Mouse (Mus musculus) inflammation-experienced regulatory T-cells (primary cell): ENCODE measurements around the gene Mtln. TPM values are rescaled to one million over a fixed set of nuclear protein-coding genes. Genes with fewer than 3 reads are reported as not detected.

Experiments used
- polyA plus RNA-seq, 2 experiments: library from polyadenylated mRNA; unstranded; fragments of 100-300 nt; shearing (Covaris generic); gene quantifications; one replicate each; pipeline ENCODE4 v1.2.1; 2017

Gene Mtln
- 10 to 100 TPM; 22.7 to 32.2 TPM for polyA plus RNA-seq

DNA sequence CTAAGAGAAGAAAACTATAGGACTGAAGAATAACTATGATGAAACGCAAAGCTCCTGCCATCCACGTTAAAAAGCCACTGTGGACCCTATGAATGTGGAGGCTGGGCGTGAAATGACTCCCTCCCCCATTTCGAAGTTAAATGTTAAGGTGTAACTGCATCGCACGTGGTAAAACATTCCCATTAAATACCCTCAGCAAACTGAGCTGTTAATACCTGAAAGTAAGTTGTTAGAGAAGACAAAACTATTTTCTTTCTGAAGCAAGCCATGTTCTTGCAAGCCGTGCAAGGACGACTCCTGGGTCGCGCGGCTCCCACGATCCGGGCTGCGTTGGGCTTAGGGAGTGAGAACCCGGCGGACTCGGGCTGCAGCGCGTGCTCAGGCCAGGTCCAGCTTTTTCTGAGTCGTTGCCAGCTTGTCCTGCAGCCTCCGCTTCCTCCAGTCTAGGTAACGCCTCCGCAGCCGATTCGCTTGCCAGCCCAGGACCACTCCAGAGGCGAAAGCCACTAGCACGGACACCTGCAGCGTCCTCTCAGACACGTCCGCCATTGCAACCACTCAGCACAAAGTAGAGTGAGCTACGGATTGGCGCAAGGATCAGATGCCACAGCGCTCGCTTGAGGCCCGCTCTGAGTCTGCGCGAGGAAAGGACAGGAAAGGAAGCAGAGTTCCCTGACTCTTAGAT is at the start of gene Mtln:
Gene Mtln, minus strand, starts transcription at position 570 of the 685 bp plus-strand sequence.

DNA sequence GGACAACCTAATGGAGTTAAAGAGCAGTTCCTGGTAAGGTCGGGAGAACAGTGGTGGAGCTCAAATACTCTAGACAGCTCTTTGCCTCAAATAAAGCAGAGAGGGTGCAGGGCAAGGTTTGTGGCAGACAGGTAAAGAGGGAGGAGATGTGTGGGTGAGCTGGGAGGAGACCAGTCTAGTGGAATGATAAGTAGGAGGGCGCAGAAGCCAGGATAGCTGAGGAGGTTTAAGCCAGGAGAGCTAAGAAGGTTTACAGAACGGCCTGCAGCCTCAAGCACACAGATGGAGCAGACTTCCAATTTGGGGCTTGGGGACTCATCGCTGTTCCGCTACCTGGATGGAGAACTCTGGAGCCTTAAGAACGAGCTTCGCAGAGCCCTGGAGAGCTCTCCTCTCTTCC is 46.3 kb upstream of the Mtln start, which contains the start of gene Acoxl:
Gene Acoxl, plus strand, starts transcription at position 301 of the 400 bp plus-strand sequence.

DNA sequence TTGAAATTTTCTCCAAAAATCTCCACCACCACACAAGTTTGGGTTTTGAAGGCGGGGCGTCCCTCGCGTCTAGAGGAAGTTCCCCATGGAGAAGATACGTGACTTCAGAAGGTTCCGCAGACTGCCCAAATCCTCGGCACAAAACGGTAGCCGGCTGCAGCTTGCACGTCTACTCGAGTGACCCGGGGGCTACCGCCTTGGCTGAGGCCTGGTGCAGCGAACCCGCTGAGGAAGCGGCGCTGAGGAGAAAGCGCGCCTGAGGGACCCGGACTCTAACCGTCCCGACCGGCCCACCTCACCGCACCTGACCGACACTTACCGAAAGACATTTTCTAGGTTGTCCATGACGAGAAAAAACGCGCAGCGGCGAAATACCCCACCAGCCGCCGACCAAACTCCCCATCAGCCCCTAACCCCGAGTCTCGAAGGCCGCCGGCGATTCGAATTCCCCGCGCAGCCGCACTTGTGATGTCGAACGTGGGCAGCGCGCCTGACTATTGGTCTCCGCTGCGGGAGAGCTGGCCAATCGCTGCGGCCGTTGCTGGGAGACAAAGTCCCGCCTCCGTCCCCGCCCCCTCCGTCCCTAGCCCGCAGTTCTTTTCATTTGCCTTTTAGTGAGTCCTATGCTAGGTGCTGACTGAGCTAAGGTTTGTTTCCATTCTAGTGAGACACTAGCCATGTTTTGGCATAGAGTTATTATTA is 39.3 kb upstream of the Mtln start, which contains the start of gene Bub1:
Gene Bub1, minus strand, starts transcription at position 465 of the 702 bp plus-strand sequence.

DNA sequence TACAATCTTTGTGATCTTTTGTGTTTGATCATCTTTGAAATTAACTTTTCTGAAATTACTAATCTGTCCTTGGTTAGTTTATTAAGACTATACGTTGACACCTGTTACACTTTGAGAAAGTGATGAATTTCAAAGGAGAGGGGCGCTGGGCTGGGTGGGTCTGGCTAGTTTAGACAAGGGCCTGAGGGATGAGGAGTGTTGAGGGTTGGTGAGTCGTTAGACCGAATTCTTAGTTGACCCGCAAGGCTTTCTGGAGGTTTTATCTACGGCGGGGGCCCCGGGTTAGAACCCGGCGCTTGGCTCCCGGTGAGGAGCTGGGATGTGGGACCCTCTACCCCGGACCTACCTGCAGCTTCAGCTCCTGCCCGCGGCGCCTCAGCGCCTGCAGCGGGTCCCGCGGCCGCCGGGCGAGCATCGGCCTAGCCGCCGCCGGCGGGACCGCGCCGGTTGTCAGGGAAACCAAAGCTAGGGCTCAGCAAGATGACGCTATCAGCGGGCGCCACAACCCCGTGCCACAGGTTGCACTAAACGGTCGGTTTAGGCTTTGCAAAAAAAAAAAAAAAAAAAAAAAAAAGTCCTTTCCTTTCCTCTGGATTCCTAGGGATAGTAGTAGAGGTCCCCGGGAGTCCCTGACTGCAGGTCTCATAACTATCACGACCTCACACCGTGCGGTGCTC is 3.7 kb downstream of the Mtln start, which contains the start of gene Nphp1:
Gene Nphp1, minus strand, starts transcription at position 458 of the 677 bp plus-strand sequence.

Other genes starting within 250 kb of the Mtln start
- 1 to 10 TPM; 2.9 to 3.2 TPM for gene Zfp661, start 205.4 kb downstream of the Mtln start, polyA plus RNA-seq
- gene Mrps5, start 205.3 kb downstream of the Mtln start, polyA plus RNA-seq: 100 to 1,000 TPM; 123 to 125 TPM
- 1 to 10 TPM in 1 of 2 experiments, under 1 TPM in 1; 0.22 to 1.4 TPM for gene Mal, start 135.8 kb downstream of the Mtln start, polyA plus RNA-seq
- under 1 TPM in 1 of 2 experiments, not detected in 1; 0.13 TPM for gene Mall, start 62.6 kb downstream of the Mtln start, polyA plus RNA-seq
- 1 to 10 TPM in 1 of 2 experiments, under 1 TPM in 1; 0.69 to 2.0 TPM for gene Nphp1, start 3.6 kb downstream of the Mtln start, polyA plus RNA-seq
- under 1 TPM; 0.33 to 0.58 TPM for gene Bub1, start 39.4 kb upstream of the Mtln start, polyA plus RNA-seq
- 1 to 10 TPM in 1 of 2 experiments, not detected in 1; 1.9 TPM for gene Acoxl, start 46.4 kb upstream of the Mtln start, polyA plus RNA-seq